Mouse (Mus musculus): ENCODE results near the gene Cdkl5. TPM values are rescaled to one million over a fixed set of nuclear protein-coding genes. Genes with fewer than 3 reads are reported as not detected.

Cdkl5 gene
- polyA plus RNA-seq, 1 experiment from 2014 or later = 2.9 TPM

- no peaks in the 10 kb centered on the region for H3K4me1 ChIP-seq
- H3K36me3 ChIP-seq = no peaks in the 10 kb centered on the region
- no peak for DNase-seq (ENCODE audit: low spot score)
- no peaks in the 10 kb centered on the region for H3K9me3 ChIP-seq (replicated peaks)
- peaks cover 92% of the 10 kb centered on the region for H3K27me3 ChIP-seq (ENCODE audit: low read depth, poor library complexity, severe bottlenecking)
- H3K27ac ChIP-seq (replicated peaks) = no peak overlapping the region
- 86% methylated on average over 1 of the region's 1 CpGs for whole genome bisulfite sequencing
- no peak overlapping the region for H3K4me3 ChIP-seq
These were observed 16.6 kb downstream of the Cdkl5 start for GRCm38 (mm10) chrX:160977919-160978318.

- WGBS = 93% methylated on average over 6 of the region's 6 CpGs
- Histone ChIP-seq H3K4me3 (no peak overlapping the region), H3K9me3 (replicated peaks) (no peaks in the 10 kb centered on the region), H3K27me3 (ENCODE audit: low read depth, poor library complexity, severe bottlenecking) (peaks cover 88% of the 10 kb centered on the region), H3K4me1 (no peaks in the 10 kb centered on the region), H3K36me3 (no peaks in the 10 kb centered on the region), H3K27ac (replicated peaks) (no peak overlapping the region)
- DNase-seq (ENCODE audit: low spot score) = no peak
These were observed 22.4 kb downstream of the Cdkl5 start for GRCm38 (mm10) chrX:160971991-160972545.

DNA sequence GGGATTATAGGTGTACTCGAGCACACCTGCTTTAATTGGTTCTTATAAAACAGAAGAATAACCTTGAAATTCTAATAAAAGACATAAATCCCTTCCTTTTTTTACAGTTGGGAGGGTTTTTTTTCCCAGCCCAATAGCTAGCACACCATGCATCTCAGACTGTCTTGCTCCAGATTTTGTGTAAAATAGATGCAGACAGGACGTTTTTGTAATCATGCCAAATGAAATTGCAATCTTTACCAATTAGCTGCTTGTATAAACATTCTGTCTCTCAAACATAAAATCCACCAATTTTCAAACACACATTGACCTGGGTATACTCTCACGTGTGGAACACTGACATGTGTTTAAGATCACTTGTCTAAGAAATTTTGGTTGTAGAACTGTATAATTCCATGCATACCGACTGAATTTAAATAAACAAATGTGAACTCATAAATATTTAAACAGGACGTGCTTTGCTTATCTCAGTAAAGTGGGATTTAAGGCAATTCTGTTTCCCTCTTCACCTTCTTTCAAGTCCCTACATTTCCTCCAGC lies 35.8 kb downstream of the Cdkl5 start:
- Histone ChIP-seq H3K36me3 (no peaks in the 10 kb centered on the region), H3K4me3 (no peak overlapping the region), H3K27me3 (ENCODE audit: low read depth, poor library complexity, severe bottlenecking) (peaks cover 58% of the 10 kb centered on the region), H3K4me1 (no peaks in the 10 kb centered on the region), H3K27ac (replicated peaks) (no peak overlapping the region), H3K9me3 (replicated peaks) (no peaks in the 10 kb centered on the region)
- 81% methylated on average over 5 of the region's 5 CpGs for WGBS
- DNase-seq (ENCODE audit: low spot score) = no peak

DNA sequence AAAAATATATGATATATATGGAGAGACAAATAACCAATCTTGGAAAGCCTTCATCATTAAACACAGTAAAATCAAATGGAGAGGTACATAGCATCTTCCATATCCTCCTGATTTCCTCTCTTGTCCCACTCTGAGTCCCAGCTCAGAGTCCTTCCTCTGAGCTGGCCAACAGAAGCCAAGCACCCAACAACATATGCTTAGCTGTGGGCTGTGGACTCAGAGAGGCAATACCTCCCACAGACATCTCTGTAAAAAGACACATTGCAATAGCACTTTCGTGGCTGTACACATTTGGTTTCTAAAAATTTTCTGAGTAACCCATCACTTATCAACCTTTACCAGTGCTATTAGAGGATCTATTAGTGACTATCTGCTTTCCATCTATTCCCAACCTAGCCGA lies 44.9 kb downstream of the Cdkl5 start:
- no peaks in the 10 kb centered on the region for H3K36me3 ChIP-seq
- H3K4me3 ChIP-seq = no peak overlapping the region
- no peaks in the 10 kb centered on the region for H3K9me3 ChIP-seq (replicated peaks)
- peaks cover 83% of the 10 kb centered on the region for H3K27me3 ChIP-seq (ENCODE audit: low read depth, poor library complexity, severe bottlenecking)
- WGBS = 93% methylated on average over 2 of the region's 2 CpGs
- no peak for DNase-seq (ENCODE audit: low spot score)
- no peak overlapping the region for H3K27ac ChIP-seq (replicated peaks)
- H3K4me1 ChIP-seq = no peaks in the 10 kb centered on the region

DNA sequence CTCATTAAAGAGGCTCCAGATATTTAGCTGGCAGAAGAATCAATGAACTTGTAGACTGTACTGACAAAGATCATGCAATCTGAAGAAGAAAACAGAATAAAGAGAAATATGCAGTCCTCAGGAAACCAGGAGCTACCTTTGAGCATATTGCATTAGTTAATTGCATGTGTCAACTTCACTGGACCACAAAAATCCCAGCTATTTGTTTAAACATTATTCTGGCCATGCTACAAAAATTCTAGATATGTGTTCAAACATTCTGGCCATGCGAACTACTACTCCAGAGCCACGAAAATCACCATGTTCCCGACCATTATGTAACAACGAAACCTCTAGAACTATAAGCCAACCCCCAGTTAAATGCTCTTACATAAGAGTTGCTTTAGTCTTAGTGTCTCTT lies 49.8 kb downstream of the Cdkl5 start:
- no peak for DNase-seq (ENCODE audit: low spot score)
- peaks cover 88% of the 10 kb centered on the region for H3K27me3 ChIP-seq (ENCODE audit: low read depth, poor library complexity, severe bottlenecking)
- 90% methylated on average over 4 of the region's 4 CpGs for WGBS

GRCm38 (mm10) chrX:160935541-160935940 lies 59.0 kb downstream of the Cdkl5 start:
- Histone ChIP-seq H3K4me1 (no peaks in the 10 kb centered on the region), H3K36me3 (peaks cover 4% of the 10 kb centered on the region; the same call in 1 of the 2 replicates), H3K27ac (replicated peaks) (no peak overlapping the region), H3K27me3 (ENCODE audit: low read depth, poor library complexity, severe bottlenecking) (peaks cover 88% of the 10 kb centered on the region), H3K9me3 (replicated peaks) (no peaks in the 10 kb centered on the region; the same call in 1 of the 2 replicates), H3K4me3 (no peak overlapping the region)
- DNase-seq (ENCODE audit: low spot score) = no peak
- 60% methylated on average over 1 of the region's 1 CpGs for WGBS

More for the DNA sequence above, 49.8 kb downstream of the Cdkl5 start:
- no peaks in the 10 kb centered on the region for H3K36me3 ChIP-seq
- H3K4me3 ChIP-seq = no peak overlapping the region
- no peaks in the 10 kb centered on the region for H3K4me1 ChIP-seq
- H3K9me3 ChIP-seq (replicated peaks) = no peaks in the 10 kb centered on the region
- no peak overlapping the region for H3K27ac ChIP-seq (replicated peaks)

GRCm38 (mm10) chrX:160930656-160931055 lies 63.8 kb downstream of the Cdkl5 start:
- no peaks in the 10 kb centered on the region for H3K4me1 ChIP-seq
- no peak overlapping the region for H3K4me3 ChIP-seq
- H3K9me3 ChIP-seq (replicated peaks) = no peaks in the 10 kb centered on the region; the same call in 1 of the 2 replicates
- H3K27ac ChIP-seq (replicated peaks) = no peak overlapping the region
- DNase-seq (ENCODE audit: low spot score) = no peak
- H3K36me3 ChIP-seq = peaks cover 10% of the 10 kb centered on the region
- peaks cover 52% of the 10 kb centered on the region for H3K27me3 ChIP-seq (ENCODE audit: low read depth, poor library complexity, severe bottlenecking)

DNA sequence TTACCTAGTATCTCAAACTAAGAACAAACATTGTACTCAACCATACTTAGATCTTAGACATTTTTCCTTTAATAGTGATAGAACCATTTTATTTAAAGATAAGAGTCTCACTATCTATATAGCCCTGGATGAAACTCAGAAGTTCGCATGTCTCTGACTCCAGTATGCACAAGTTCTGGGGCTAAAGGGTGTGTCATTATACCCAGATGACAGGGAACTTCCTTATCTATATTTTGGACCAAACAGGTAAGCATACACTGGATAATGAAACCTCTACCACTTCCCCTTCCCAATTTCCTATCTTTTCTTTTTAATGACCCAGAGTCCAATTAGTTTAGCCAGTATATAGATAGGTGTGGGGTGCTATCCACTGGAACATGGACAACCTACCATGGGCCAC lies 65.6 kb downstream of the Cdkl5 start:
- WGBS = 88% methylated on average over 1 of the region's 1 CpGs
- peaks cover 56% of the 10 kb centered on the region for H3K27me3 ChIP-seq (ENCODE audit: low read depth, poor library complexity, severe bottlenecking)

DNA sequence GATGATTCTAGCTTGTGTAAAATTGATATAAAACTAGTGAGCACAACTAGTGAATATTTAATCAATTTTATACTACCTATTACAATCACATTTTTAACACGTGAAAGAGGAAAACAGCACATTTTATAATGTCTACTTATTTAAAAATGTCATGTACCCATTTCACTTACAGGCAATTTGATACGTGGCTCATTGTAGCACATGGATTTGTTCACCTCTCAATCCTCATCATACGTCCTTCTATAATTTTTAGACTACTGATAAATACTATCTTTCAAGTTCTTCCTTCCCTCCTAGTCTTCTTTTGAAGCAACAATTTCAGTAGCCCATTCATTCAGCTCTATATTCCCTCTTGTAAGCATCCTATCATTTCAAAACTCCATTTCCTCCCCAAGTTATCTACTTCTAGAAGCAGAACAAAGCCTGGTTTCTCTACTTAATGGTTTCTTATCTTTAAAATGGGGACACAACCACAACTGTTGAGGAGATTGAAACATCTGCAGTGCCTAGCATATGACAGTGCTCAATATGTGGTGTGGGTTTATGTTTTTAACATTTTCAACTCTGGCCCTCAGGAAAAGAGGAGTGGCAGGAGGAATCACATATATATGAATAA lies 75.4 kb downstream of the Cdkl5 start:
- no peak overlapping the region for H3K27ac ChIP-seq (replicated peaks)
- H3K4me3 ChIP-seq = no peak overlapping the region
- no peaks in the 10 kb centered on the region for H3K4me1 ChIP-seq
- H3K27me3 ChIP-seq (ENCODE audit: low read depth, poor library complexity, severe bottlenecking) = peaks cover 79% of the 10 kb centered on the region
- no peaks in the 10 kb centered on the region for H3K9me3 ChIP-seq (replicated peaks)
- 87% methylated on average over 3 of the region's 3 CpGs for WGBS
- H3K36me3 ChIP-seq = no peaks in the 10 kb centered on the region
- no peak for DNase-seq (ENCODE audit: low spot score)

More for the DNA sequence above, 65.6 kb downstream of the Cdkl5 start:
- H3K4me1 ChIP-seq = no peaks in the 10 kb centered on the region
- DNase-seq (ENCODE audit: low spot score) = no peak
- H3K4me3 ChIP-seq = no peak overlapping the region
- peaks cover 10% of the 10 kb centered on the region for H3K36me3 ChIP-seq
- H3K9me3 ChIP-seq (replicated peaks) = no peaks in the 10 kb centered on the region; the same call in 1 of the 2 replicates
- no peak overlapping the region for H3K27ac ChIP-seq (replicated peaks)

DNA sequence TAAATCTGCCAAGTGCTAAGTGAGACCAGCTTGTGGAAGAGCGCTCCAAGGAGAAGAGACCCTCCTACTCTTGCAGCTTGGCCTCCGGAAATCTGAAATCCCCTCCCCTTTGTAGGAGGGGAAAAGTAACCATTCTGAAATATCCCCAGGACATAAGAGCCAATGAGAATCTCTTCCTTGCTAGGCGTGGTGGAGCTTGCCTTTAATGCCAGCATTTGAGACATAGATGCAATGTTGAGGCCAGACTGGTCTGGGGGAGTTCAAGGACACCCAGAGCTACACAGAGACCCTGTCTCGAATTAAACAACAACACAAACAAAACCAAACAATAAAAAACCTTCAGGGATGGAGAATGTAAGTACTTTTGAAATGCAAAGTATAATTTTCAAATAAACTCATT lies 87.6 kb downstream of the Cdkl5 start, which contains the start of gene Gja6:
TSS of gene Gja6 (minus strand) at position 101 of the 400 bp plus-strand sequence.
- no peaks in the 10 kb centered on the region for H3K4me1 ChIP-seq
- H3K27me3 ChIP-seq (ENCODE audit: low read depth, poor library complexity, severe bottlenecking) = peaks cover 89% of the 10 kb centered on the region
- DNase-seq (ENCODE audit: low spot score) = no peak
- 72% methylated on average over 4 of the region's 4 CpGs for WGBS
- H3K4me3 ChIP-seq = no peak within 1 kb of the TSS
- no peak within 1 kb of the TSS for H3K27ac ChIP-seq (replicated peaks)
- no peaks in the 10 kb centered on the region for H3K9me3 ChIP-seq (replicated peaks)
- 0 out of 2 replicates have a peak, but pooled peaks cover 6% of the 10 kb centered on the region for H3K36me3 ChIP-seq

DNA sequence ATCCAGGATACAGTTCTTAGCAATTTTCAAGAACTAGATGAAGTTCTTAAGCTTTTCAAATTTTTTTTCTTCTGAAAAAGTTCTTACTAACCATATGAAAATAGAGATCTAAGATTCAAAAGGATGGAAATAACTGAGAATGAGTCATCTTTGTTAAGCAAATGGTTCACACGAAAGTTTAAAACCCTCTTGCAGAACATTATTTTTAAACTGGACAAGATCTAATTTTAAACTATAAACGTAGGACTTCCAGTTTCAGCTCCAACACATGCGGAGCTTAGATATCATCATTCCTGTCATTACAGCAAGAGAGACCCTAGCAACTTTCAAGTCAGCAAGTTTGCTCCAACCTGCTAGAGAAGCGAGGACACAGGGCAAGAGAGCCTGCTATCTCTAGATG lies 88.0 kb downstream of the Cdkl5 start:
- H3K36me3 ChIP-seq = 0 out of 2 replicates have a peak, but pooled peaks cover 6% of the 10 kb centered on the region
- H3K27me3 ChIP-seq (ENCODE audit: low read depth, poor library complexity, severe bottlenecking) = peaks cover 89% of the 10 kb centered on the region
- no peak overlapping the region for H3K27ac ChIP-seq (replicated peaks)
- WGBS = 86% methylated on average over 4 of the region's 4 CpGs
- H3K9me3 ChIP-seq (replicated peaks) = no peaks in the 10 kb centered on the region
- no peaks in the 10 kb centered on the region for H3K4me1 ChIP-seq
- H3K4me3 ChIP-seq = no peak overlapping the region
- no peak for DNase-seq (ENCODE audit: low spot score)

GRCm38 (mm10) chrX:160905913-160906312 lies 88.6 kb downstream of the Cdkl5 start:
- Histone ChIP-seq H3K36me3 (0 out of 2 replicates have a peak, but pooled peaks cover 6% of the 10 kb centered on the region), H3K4me3 (no peak overlapping the region), H3K27me3 (ENCODE audit: low read depth, poor library complexity, severe bottlenecking) (peaks cover 91% of the 10 kb centered on the region), H3K4me1 (no peaks in the 10 kb centered on the region), H3K27ac (replicated peaks) (no peak overlapping the region), H3K9me3 (replicated peaks) (no peaks in the 10 kb centered on the region)
- no peak for DNase-seq (ENCODE audit: low spot score)
- 87% methylated on average over 4 of the region's 4 CpGs for WGBS

DNA sequence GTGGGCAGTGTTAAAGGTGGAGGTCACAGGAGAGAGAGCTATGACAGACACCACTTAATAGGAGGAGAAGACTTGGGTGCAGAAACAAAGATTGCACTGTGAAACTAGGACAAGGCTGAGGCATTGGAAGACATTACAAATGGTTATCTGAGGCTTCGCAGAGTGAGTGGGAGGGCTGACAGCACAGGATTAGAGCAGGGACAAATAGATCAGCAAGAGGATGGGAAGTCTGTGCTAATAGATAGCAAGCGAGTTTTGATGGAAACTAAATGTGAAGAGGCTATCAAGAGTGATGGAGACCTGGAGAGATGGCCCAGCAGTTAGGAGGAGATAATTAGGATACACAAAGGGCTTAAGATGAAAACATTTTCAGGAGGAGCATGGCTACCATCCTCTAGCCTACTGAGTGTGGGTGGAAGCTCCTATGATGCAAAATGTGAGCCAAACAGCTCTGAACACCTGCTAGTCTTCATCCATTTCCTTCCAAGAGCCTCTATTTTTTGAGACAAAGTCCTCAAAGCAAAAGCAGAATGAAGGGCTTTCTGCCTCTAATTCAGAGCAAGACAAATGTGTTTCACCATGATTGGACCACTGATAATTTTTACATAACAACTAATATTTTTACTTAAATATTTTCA lies 89.3 kb downstream of the Cdkl5 start:
- no peak overlapping the region for H3K27ac ChIP-seq (replicated peaks)
- H3K4me1 ChIP-seq = no peaks in the 10 kb centered on the region
- H3K36me3 ChIP-seq = 0 out of 2 replicates have a peak, but pooled peaks cover 6% of the 10 kb centered on the region
- no peaks in the 10 kb centered on the region for H3K9me3 ChIP-seq (replicated peaks)
- peaks cover 91% of the 10 kb centered on the region for H3K27me3 ChIP-seq (ENCODE audit: low read depth, poor library complexity, severe bottlenecking)
- H3K4me3 ChIP-seq = no peak overlapping the region
- DNase-seq (ENCODE audit: low spot score) = no peak
- WGBS = 73% methylated on average over 2 of the region's 2 CpGs

All from midbrain, embryonic 10.5 days (tissue).